Mouse (Mus musculus) ES-E14 (cell line): ENCODE measurements around the gene Frem2. TPM values are rescaled to one million over a fixed set of nuclear protein-coding genes. Genes with fewer than 3 reads are reported as not detected.

Experiments used
- DNase-seq: peaks from one replicate; pipeline ENCODE4 v3.0.0-alpha.2; 2013; ENCODE audit warnings: low read depth, low spot score
- H3K27ac ChIP-seq: 2 replicates; pipeline ENCODE4 v1.5.1; 2012; ENCODE audit warnings: low read depth, mild to moderate bottlenecking, low read length, moderate library complexity, mixed read lengths; ENCODE audit not compliant: poor library complexity, insufficient read depth, severe bottlenecking
- H3K36me3 ChIP-seq: 2 replicates; pipeline ENCODE4 v1.6.1; 2012; ENCODE audit warnings: mild to moderate bottlenecking, low read length, moderate library complexity, mixed read lengths; ENCODE audit not compliant: control insufficient read depth, poor library complexity, insufficient read depth, severe bottlenecking
- H3K4me1 ChIP-seq, 2 experiments: fragments of 150-350 bp in 1 of 2; sonication (generic) in 1 of 2; 2 replicates each; pipeline ENCODE4 v1.6.1; 2012; ENCODE audit warnings: low read length in 2 of 2, mild to moderate bottlenecking in 1 of 2, mixed read lengths in 1 of 2; ENCODE audit not compliant: control insufficient read depth in 2 of 2, insufficient read depth in 2 of 2, poor library complexity in 1 of 2
- H3K4me3 ChIP-seq, 2 experiments: fragments of 150-350 bp in 1 of 2; sonication (generic) in 1 of 2; 2 replicates each; pipeline ENCODE4 v1.5.1; 2012; ENCODE audit warnings: low read length in 2 of 2, low read depth in 1 of 2, mild to moderate bottlenecking in 1 of 2, mixed read lengths in 1 of 2; ENCODE audit not compliant: insufficient read depth in 1 of 2, poor library complexity in 1 of 2, severe bottlenecking in 1 of 2
- H3K9ac ChIP-seq: 2 replicates; pipeline ENCODE4 v1.6.1; 2012; ENCODE audit warnings: low read depth, mild to moderate bottlenecking, low read length, mixed read lengths; ENCODE audit not compliant: poor library complexity, insufficient read depth, severe bottlenecking
- H3K9me3 ChIP-seq: fragments of 150-350 bp; sonication (generic); 2 replicates; pipeline ENCODE4 v1.6.1; 2012; ENCODE audit warnings: low read depth, mild to moderate bottlenecking, low read length; ENCODE audit not compliant: control insufficient read depth, insufficient read depth
- CHD2 ChIP-seq: IDR thresholded peaks from 2 replicates; pipeline ENCODE4 v1.6.1; 2014; ENCODE audit warnings: mild to moderate bottlenecking, low read depth, low read length, inconsistent platforms
- HCFC1 ChIP-seq: IDR thresholded peaks from 2 replicates; pipeline ENCODE4 v1.6.1; 2012; ENCODE audit warnings: low read length, inconsistent platforms, borderline replicate concordance; ENCODE audit not compliant: insufficient read depth
- MAFK ChIP-seq: IDR thresholded peaks from 2 replicates; pipeline ENCODE4 v1.6.1; 2014; ENCODE audit warnings: mild to moderate bottlenecking, low read depth, low read length, inconsistent platforms; ENCODE audit not compliant: insufficient read depth
- ZC3H11A ChIP-seq: IDR thresholded peaks from 2 replicates; pipeline ENCODE4 v1.6.1; 2012; ENCODE audit warnings: low read depth, mild to moderate bottlenecking, inconsistent platforms, low read length, borderline replicate concordance
- ZNF384 ChIP-seq: IDR thresholded peaks from 2 replicates; pipeline ENCODE4 v1.6.1; 2012; ENCODE audit warnings: low read depth, low read length, inconsistent platforms
- in situ Hi-C, 2 experiments: fragments of 600-800 bp; cut with MboI; formaldehyde crosslinking; loops; one replicate each; pipeline ENCODE4 v1.15.1; 2025; ENCODE audit warnings: low sequenced_read_pairs in 2 of 2, inconsistent platforms in 1 of 2; ENCODE audit not compliant: unreplicated experiment in 2 of 2
- total RNA-seq: library from RNA; depleted of rRNA; stranded (reverse); fragments of 300-350 nt; gene quantifications from 2 replicates; pipeline ENCODE4 v1.2.3, GENCODE M21; 2012

Gene Frem2
- total RNA-seq, 1 experiment = 7.9 TPM

- no peaks in the 10 kb centered on the region for H3K36me3 ChIP-seq
- H3K9me3 ChIP-seq = no peaks in the 10 kb centered on the region
- peaks cover 11 to 13% of the 10 kb centered on the region in 2 experiments for H3K4me1 ChIP-seq
- in situ Hi-C loops = no loop called here
- no peak overlapping the region for H3K27ac ChIP-seq
- TF ChIP-seq HCFC1 (no peak), ZNF384 (no peak), ZC3H11A (no peak), CHD2 (no peak), MAFK (no peak)
- no peak overlapping the region for H3K9ac ChIP-seq
- no peak for DNase-seq
- no peak overlapping the region for H3K4me3 ChIP-seq
Observed at GRCm38 (mm10) chr3:53594471-53594870, 62.7 kb downstream of the Frem2 start.

DNA sequence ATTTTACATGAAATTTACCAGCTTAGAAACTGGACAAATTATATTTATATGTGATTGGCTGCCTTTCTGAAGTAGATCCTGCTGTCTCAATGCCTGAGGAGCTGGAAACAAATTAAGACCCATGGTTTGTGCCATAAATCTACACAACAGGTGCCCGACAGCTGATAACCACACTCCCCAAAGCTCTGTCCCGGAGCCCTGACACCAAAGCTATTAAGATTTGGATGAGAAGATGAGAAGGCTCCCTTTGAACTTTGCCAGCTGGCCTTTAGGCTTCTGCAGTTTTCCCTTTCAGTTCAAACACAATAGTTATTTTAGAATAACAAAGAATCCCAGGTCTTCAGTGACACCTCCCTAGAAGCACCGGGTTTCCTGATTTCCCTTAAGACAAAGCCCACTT, 63.4 kb downstream of the Frem2 start:
- TF ChIP-seq ZNF384 = no peak
- TF ChIP-seq ZC3H11A = no peak
- no peak for TF ChIP-seq HCFC1
- no peak for TF ChIP-seq MAFK
- no peak for TF ChIP-seq CHD2
- Histone ChIP-seq H3K9ac (no peak overlapping the region), H3K4me3 (no peak overlapping the region), H3K4me1 (peaks cover 10 to 13% of the 10 kb centered on the region in 2 experiments), H3K27ac (no peak overlapping the region), H3K9me3 (no peaks in the 10 kb centered on the region), H3K36me3 (no peaks in the 10 kb centered on the region)
- no peak for DNase-seq
- in situ Hi-C loops = no loop called here

DNA sequence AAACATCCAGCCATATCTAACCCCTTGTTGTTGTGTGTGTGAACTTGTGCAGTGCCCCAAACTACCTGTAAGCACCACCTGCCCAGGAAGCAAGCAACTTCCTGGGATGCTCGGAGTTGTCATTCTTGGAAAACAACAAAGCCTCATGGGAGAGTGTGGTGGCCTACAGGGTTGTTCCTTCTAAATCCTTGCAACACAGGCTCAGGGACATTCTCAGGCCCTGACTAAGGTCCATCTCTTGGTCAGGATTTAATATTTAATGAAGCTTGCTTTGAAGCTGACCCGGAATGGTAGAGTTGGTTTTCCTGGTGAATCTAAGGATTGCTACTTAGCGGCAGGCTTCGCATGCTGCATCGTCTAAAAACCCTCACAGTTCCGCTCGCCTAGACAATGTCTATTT, 65.1 kb downstream of the Frem2 start:
- in situ Hi-C loops = no loop called here
- TF ChIP-seq ZC3H11A = no peak
- no peak for TF ChIP-seq MAFK
- Histone ChIP-seq H3K4me1 (peaks cover 9 to 10% of the 10 kb centered on the region in 2 experiments), H3K4me3 (no peak overlapping the region), H3K9ac (no peak overlapping the region), H3K9me3 (no peaks in the 10 kb centered on the region), H3K36me3 (no peaks in the 10 kb centered on the region), H3K27ac (no peak overlapping the region)
- DNase-seq = no peak

DNA sequence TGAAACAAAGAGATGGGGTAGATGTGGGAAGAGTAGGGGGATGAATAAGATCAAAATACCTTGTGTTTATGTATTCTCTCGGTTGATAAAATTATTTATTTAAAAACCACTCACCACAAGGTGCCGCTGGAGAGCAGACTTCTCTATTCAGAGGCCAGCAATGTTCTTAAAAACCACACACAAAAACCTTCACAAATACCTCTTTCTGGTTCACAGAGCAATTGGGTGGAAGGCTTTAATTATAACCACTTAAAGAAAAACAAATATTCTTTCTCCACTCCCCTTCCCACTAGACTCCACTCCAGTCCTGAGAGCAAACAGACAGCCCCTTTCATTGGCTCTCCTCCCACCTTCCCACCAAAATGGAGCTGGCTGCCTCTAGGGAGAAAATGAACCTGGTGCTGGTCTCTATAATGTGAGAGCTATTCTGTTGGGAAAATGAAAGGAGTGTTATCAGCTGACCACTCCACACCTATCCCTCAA, 67.0 kb downstream of the Frem2 start:
- in situ Hi-C loops = no loop called here
- peaks cover 9 to 10% of the 10 kb centered on the region in 2 experiments for H3K4me1 ChIP-seq
- no peak for TF ChIP-seq ZNF384
- peak; percentile 41; the same call in 1 of the 2 replicates for TF ChIP-seq ZC3H11A
- TF ChIP-seq HCFC1 = no peak
- TF ChIP-seq CHD2 = no peak
- no peak overlapping the region for H3K27ac ChIP-seq
- no peak overlapping the region for H3K4me3 ChIP-seq
- no peak overlapping the region for H3K9ac ChIP-seq
- H3K9me3 ChIP-seq = no peaks in the 10 kb centered on the region
- H3K36me3 ChIP-seq = no peaks in the 10 kb centered on the region
- no peak for DNase-seq

GRCm38 (mm10) chr3:53583248-53583647, 73.9 kb downstream of the Frem2 start:
- Histone ChIP-seq H3K4me1 (peaks cover 0 to 3% of the 10 kb centered on the region in 2 experiments; a peak in 1 of 4 replicates), H3K4me3 (no peak overlapping the region), H3K9me3 (no peaks in the 10 kb centered on the region), H3K36me3 (no peaks in the 10 kb centered on the region), H3K9ac (no peak overlapping the region), H3K27ac (no peak overlapping the region)
- no peak for DNase-seq
- TF ChIP-seq CHD2 (no peak), ZC3H11A (no peak), ZNF384 (no peak), MAFK (no peak), HCFC1 (no peak)
- in situ Hi-C loops = no loop called here
